Mouse (Mus musculus): ENCODE data around the gene Zc3h12d. TPM values are rescaled to one million over a fixed set of nuclear protein-coding genes. Genes with fewer than 3 reads are reported as not detected.

Zc3h12d gene
- total RNA-seq, 2 experiments from 2014 or later: 0.38 to 0.84 TPM

DNA sequence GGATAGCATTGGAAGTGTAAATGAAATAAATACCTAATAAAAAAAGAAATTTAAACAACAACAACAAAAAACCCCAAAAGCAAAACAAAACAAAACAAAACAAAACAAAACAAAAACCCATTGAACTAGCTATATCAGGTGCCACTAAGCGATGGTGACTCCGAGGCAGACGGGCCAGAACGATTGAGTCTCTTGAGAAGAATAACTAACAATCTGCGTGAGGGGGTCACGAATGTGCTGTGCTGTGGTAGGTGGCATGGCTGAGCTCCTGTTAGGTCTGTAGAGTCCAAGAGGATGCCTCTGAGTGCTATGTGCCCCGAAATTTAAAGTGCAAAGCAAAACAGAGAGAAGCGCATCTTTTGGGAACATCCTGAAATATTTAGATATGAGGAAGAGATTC lies 5.2 kb downstream of the Zc3h12d start:
- ATAC-seq (replicated peaks; ENCODE audit: low FRiP score, poor library complexity, severe bottlenecking): no peak

GRCm38 (mm10) chr10:7838036-7838435 lies 5.8 kb downstream of the Zc3h12d start:
- no peak for ATAC-seq (replicated peaks; ENCODE audit: low FRiP score, poor library complexity, severe bottlenecking)

DNA sequence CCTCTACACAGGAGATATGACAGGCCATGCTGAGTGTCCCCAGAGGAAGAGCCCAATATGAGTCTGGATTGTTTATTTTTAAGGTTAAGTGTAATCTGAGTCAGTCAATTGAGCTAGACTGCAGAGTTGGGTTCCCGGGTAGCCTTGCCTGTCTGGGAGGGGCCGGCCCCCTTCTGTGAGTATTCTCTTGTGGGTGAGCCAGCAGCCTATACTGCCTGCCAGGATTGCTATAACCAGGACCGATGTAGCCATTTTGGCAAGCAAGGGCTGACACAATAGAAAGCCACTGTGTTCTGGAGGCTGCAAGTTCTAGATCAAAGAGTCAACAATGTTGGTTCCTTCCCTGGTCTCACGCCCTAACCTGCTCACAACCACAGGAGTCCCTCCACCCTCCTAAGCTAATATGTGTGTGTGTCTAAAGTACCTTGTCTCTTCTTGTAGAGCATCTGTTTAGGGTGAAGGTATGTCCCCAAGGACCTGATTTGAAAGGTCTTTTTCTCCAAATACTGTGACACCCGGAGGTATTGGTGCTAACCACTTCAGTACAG lies 6.7 kb downstream of the Zc3h12d start:
- ATAC-seq (replicated peaks; ENCODE audit: low FRiP score, poor library complexity, severe bottlenecking): no peak

DNA sequence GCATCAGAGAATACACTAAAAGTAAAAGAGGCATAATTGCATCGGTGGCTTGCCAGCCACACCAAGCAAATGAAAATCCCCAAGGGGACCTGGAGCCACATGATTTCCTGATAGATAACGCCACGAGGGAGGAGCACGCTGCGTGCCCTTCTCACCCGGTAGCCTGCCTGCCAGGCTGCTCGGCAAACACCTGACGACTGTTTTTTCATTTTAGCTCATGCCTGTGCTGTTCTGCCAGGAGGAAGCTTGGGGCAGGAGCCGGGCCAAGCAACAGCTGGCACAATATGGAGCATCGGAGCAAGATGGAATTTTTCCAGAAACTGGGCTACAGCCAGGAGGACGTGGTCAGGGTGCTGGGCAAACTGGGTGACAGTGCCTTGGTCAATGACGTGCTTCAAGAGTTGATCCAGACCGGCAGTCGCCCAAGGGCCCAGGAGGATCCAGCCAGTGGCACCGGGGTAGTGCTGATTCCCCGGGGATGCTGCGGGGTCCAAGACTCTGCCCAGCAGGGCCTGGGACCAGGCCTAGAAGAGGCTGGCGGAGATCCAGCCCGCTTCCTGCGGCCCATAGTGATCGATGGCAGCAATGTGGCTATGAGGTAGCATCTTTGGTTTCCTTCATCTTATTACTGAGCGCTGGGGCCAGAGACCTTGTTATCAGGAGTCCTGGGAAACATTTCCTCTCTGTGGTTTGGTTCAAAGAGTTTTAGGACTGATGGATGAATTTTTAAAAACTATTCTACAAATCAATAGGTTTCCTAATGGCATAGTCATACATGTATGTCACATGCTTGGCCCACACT lies 7.5 kb downstream of the Zc3h12d start:
- no peak for ATAC-seq (replicated peaks; ENCODE audit: low FRiP score, poor library complexity, severe bottlenecking)

DNA sequence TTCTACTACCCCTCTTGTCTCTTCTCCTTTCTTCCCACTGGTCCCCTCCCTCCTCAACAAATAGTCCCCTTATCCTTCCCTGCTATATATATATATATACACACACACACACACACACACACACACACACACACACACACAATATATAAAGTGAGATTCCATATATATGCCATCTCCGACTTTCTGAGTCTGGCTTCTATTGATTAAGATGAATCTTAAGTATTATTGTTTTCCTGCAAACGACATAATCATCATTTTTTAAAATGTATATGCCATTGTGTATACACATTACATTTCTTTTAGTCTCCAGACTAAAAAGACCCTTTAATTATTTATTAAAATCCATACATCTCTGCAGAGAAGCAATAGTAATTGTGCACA lies 8.1 kb downstream of the Zc3h12d start:
- ATAC-seq (replicated peaks; ENCODE audit: low FRiP score, poor library complexity, severe bottlenecking): no peak

GRCm38 (mm10) chr10:7840785-7841184 lies 8.5 kb downstream of the Zc3h12d start:
- ATAC-seq (replicated peaks; ENCODE audit: low FRiP score, poor library complexity, severe bottlenecking): no peak

GRCm38 (mm10) chr10:7841571-7842080 lies 9.4 kb downstream of the Zc3h12d start:
- no peak for ATAC-seq (replicated peaks; ENCODE audit: low FRiP score, poor library complexity, severe bottlenecking)

- no peak for ATAC-seq (replicated peaks; ENCODE audit: low FRiP score, poor library complexity, severe bottlenecking)
Observed at GRCm38 (mm10) chr10:7843181-7843580, 10.9 kb downstream of the Zc3h12d start.

- ATAC-seq (replicated peaks; ENCODE audit: low FRiP score, poor library complexity, severe bottlenecking): no peak
Observed at GRCm38 (mm10) chr10:7844161-7844560, 11.9 kb downstream of the Zc3h12d start.

DNA sequence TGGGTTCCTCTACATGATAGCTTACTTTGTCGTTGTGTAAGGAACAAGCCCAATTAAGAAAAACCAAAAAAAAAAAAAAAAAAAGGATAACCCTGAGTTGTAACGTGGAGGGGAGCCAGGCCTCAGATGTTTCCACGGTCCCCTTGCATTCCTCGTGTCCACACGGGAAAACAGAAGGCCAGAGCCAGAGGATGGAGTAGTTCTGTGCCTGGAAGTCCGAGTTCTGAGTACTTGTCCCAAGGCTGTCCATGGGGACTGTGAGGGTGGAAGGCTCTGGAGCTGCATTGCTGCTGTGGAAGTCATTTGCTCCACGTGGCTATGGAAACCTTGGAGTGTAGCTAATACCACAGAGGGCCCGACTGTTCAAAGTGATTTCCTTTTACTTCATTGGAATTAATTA lies 12.9 kb downstream of the Zc3h12d start:
- ATAC-seq (replicated peaks; ENCODE audit: low FRiP score, poor library complexity, severe bottlenecking): no peak

GRCm38 (mm10) chr10:7845991-7846390 lies 13.7 kb downstream of the Zc3h12d start:
- no peak for ATAC-seq (replicated peaks; ENCODE audit: low FRiP score, poor library complexity, severe bottlenecking)

DNA sequence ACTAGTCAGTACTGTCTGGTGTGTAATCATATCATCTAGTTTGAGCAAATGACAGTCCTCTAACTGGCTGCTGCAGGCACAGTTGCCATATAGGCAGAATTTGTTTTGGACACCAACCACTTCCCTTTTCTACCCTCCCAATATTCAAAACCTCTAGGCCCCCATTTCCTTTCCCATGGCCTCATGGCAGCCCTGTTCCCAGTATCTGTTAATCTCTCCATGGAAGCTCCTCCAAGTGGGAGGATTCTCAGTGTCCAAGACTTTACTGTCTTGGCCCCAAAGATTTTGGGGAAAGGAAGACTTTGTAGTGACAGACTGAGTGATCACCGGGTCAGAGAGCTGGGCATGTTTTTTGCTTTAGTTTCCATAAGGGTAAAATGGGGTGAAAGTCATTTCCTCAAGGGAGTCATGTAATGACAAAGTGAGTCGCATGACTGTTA lies 14.9 kb downstream of the Zc3h12d start:
- no peak for ATAC-seq (replicated peaks; ENCODE audit: low FRiP score, poor library complexity, severe bottlenecking)

DNA sequence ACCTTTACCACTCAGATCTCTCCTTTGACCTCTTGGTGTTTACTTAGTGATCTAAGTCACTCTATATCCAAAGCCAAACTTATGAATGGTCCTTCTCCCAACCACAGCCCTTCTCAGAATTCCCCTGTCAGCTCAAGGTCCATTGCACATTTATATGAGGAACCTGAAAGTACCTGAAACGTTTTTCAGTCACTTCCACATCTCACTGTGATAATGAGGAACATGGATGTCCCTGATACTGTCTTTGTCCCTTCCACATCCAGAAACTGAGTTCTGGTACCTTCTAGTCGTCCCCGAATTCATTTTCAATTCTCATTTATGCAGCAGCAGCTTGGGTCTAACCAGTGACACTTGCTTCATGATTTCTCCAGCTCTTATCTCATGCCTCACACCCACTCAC lies 19.6 kb downstream of the Zc3h12d start:
- ATAC-seq (replicated peaks; ENCODE audit: low FRiP score, poor library complexity, severe bottlenecking): no peak

- ATAC-seq (replicated peaks; ENCODE audit: low FRiP score, poor library complexity, severe bottlenecking): no peak
Observed at GRCm38 (mm10) chr10:7860494-7860893, 28.2 kb downstream of the Zc3h12d start.

GRCm38 (mm10) chr10:7861259-7861936 lies 29.1 kb downstream of the Zc3h12d start:
- ATAC-seq (replicated peaks; ENCODE audit: low FRiP score, poor library complexity, severe bottlenecking): no peak

- no peak for ATAC-seq (replicated peaks; ENCODE audit: low FRiP score, poor library complexity, severe bottlenecking)
Observed at GRCm38 (mm10) chr10:7861937-7862657, 29.8 kb downstream of the Zc3h12d start.

DNA sequence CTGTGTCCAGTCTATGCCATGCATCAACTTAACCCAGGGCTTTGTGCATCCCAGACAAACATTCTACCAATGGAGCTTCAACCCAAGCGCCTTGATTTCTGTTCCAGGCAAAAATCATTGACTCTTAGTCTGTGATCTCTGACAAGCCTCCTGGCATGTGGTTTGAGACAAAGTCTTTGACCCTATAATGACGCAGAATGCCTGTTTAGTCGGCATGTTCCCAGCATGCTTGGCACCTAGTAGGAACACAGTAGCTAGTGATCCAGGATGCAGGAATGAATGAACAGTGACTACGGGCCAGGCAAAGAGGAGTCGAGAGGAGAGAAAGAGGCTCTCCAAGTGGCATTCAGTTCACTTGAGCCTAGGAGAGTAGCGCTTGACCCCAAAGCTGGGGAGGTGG lies 31.1 kb downstream of the Zc3h12d start:
- no peak for ATAC-seq (replicated peaks; ENCODE audit: low FRiP score, poor library complexity, severe bottlenecking)

GRCm38 (mm10) chr10:7864184-7864583 lies 31.9 kb downstream of the Zc3h12d start:
- ATAC-seq (replicated peaks; ENCODE audit: low FRiP score, poor library complexity, severe bottlenecking): no peak

DNA sequence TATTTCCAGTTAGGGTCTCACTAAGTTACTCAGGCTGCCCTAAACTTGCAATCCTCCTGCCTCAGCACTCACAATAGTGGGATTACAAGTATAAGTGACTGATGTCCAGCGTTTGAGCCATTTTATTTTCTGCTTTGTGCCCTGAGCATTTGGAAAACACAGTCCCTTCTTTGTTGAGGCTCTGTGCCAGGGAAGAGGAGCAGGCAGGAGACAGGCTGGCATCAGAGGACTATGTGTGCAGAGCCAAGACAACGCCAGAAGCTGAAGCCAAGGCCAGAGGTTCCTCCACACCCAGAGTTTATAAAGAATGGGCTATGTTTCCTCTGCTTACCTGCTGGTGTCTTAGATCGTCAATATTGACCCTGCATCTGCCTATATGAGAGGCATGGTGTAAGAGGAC lies 32.5 kb downstream of the Zc3h12d start:
- ATAC-seq (replicated peaks; ENCODE audit: low FRiP score, poor library complexity, severe bottlenecking): no peak
